Mouse (Mus musculus): ENCODE measurements around the gene Hsd17b2.
A peak's percentile ranks its signal among the peaks of the same experiment; 100 is the strongest.

The Hsd17b2 gene

GRCm38 (mm10) chr8:117701859-117702258, at the start of gene Hsd17b2:
Gene Hsd17b2, plus strand, starts transcription at chr8:117701904.
- no peak for DNase-seq

DNA sequence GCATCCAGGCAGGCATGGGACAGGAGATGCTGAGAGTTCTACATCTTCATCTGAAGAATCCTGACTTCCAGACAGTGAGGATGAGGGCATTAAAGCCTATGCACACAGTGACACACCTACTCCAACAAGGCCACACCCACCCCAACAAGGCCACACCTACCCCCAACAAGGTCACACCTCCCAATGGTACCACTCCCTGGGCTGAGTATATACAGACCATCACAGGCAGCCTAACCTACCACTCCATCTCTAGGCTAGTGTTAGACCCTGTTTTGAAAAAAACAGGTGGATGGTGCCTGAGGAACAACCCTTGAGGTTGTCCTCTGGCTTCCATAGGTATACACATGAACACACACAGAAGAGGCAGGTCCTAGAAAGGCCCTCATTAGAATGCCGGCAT, 49.4 kb upstream of the Hsd17b2 start:
- DNase-seq = no peak

DNA sequence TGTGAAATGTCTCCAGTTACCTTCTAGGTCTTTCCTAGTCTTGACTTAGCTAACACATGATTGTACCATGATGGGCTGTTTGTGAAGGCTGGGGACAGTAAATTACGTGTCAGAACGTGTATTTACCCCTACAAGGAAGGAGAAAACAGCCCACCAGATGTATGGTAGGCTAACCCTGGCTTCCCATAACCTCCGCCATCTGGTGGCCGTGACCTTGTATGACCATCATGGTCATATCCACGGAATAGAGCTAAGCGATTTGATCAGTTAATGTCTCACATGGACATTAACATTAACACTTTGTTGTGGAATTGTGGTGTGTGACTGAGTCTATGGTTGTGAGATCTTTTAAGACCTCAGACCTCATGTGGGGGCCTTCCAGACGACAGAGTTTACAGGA, 42.7 kb upstream of the Hsd17b2 start:
- no peak for DNase-seq

- DNase-seq = no peak
These were observed 41.2 kb upstream of the Hsd17b2 start for GRCm38 (mm10) chr8:117660358-117661031.

DNA sequence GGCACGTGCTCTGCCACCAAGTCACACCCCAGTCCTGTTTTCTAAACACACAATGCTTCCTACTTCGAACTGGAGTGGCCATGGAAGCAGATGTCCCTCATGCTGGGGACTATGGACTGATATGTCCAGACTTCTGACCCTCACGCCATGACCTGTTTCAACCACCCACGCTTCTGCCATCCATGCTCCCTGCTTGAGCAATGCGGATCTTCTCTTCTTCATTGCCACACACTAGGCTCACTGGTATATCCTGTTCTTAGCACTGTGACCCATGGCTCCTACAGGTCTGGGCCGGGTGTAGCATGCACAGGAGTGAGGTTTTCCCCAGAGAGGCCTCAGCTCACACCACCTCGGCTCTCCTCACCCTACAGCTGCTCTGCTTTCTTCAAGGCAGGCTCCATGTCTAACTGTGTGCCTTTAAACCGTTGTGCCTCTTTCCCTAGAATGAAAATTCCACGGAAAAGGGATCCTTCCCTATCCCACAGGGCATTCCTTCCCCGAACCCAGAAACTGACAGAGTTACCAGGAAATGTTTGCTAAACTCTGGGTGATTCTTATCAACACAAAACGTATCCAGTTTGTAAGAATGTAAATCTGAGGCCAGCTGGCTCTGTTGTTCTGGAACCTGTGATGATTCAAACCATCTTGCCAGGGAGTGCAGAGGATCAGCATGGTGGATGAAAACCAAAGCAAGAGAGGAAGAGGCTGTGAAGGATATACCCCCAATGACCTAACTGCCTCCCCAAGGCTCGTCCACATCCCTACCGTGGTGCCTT, 34.2 kb upstream of the Hsd17b2 start:
- DNase-seq = no peak

GRCm38 (mm10) chr8:117670461-117670860, 31.2 kb upstream of the Hsd17b2 start:
- DNase-seq = no peak

DNA sequence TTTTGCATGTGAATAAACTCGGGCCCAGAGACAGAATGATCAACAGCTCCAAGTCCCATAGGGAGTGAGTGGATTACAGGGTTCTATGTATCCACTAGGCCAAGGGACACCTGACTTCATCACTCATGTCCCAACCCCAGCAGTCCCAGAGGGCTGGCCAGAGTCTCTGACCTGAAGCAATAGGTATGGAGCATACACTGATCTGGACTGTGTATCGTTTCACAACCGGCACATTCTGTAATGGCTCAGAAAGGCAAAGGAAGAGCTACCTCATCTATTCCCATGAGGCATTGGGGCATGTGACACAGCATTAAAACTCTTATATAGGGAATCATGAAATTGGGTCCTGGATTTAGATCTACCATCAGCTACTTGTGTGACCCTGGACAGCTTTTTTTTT, 29.1 kb upstream of the Hsd17b2 start:
- no peak for DNase-seq

- DNase-seq = peak; percentile 69
These were observed 28.3 kb upstream of the Hsd17b2 start, which contains the start of gene Sdr42e1 for GRCm38 (mm10) chr8:117673430-117673830. Gene Sdr42e1, minus strand, starts transcription at chr8:117673689.

GRCm38 (mm10) chr8:117675171-117675570, 26.5 kb upstream of the Hsd17b2 start:
- no peak for DNase-seq

- no peak for DNase-seq
These were observed 25.2 kb upstream of the Hsd17b2 start for GRCm38 (mm10) chr8:117676460-117676859.

DNA sequence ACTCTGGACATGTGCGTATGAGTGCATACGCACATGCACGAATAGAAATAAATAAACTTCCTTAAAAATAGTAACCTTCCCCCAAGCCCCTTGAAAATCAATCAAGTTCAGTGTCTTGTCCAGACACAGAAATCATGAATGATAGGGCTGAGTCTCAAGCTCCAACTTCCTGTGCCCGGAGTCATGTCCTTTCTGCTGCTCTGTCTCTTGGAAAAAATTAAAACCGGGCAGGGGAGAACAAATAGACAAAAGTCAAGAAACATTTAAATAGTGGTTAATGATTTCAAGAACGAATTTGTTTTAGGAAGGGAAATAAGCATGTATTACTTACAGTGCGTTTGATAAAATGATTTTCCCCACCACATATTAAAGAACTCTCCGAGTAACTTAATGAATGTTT, 24.7 kb upstream of the Hsd17b2 start:
- DNase-seq = no peak

DNA sequence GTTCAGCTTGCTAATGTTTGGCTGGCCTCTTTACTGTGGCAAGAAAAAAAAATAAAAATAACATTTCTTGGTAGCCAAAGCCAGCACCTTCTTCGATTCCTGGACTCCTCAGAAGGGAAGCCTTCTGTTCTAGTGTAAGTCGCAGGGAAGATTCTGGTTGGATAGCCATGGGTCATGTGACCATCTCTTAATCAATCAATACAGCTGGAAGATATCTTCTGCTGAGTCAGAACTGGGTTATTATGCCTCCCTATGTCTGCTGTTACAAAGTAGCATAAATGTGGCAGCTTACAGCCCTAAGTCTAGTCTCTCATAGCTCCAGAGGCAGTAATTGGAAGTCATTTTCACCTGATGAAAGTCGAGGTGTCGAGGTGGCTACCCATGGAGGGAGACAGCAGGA, 23.1 kb upstream of the Hsd17b2 start:
- no peak for DNase-seq

- no peak for DNase-seq
These were observed 17.7 kb upstream of the Hsd17b2 start for GRCm38 (mm10) chr8:117683925-117684472.

- no peak for DNase-seq
These were observed 17.2 kb upstream of the Hsd17b2 start for GRCm38 (mm10) chr8:117684504-117684903.

DNA sequence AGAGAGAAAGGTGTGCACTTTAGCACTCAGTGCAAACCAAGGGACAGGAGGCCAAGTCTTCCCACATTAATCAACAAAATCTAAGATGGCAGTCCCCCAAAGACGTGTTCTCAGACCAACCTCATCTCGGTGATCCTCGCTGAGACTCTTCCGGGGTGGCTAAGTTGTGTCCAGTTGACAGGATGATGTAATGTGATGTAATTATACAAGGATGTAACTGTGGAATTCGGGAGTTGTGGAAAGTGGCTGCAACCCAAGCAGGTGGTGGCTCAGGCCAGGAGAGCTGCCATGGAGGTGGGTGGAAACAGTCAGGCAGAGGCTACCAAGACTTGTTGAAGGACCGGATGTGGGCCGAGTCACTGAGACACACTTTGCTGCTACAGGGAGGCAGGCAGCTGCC, 13.8 kb upstream of the Hsd17b2 start:
- no peak for DNase-seq

DNA sequence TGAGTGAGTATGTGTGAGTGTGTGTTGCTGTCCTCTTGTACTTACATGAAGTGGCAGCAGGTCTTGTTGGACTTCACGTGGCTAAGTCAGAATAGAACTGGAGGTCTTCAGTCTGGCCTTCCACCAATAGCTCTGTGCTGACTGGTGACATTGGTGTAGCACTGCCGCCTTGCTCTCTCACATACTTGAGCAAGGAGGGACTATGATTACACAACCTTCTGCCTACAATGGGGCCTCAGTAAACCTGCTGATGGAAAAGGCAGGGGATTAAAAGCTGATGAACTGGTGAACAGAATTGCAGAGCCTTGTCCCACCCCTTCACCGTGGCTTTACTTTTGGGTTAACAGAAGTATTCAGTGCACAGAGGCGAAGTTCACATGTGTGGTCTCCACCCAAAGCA, 9.6 kb upstream of the Hsd17b2 start:
- DNase-seq = no peak

- DNase-seq = no peak
These were observed 6.1 kb upstream of the Hsd17b2 start for GRCm38 (mm10) chr8:117695636-117696035.

DNA sequence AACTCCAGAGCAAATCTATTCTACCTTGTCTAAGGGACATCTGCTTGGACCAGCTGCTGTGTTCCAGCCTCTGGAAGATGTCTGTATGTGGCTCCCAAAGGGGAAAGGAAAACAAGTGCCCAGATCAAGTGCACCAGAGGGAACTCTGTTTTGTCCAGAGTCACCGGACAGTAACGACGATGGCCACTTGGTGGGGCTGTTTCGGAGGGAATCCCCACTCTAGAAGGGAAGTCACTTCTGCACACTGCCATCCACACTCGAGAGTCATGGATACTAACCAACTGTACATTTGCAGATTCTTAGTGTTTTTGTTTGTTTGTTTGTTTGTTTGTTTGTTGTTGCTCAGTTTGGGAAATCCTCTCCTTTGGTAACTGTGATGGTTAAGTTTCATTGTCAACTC, 4.5 kb upstream of the Hsd17b2 start:
- no peak for DNase-seq

GRCm38 (mm10) chr8:117700699-117701098, 1.0 kb upstream of the Hsd17b2 start:
- DNase-seq = no peak

- DNase-seq = no peak
These were observed 458 bp upstream of the Hsd17b2 start for GRCm38 (mm10) chr8:117701246-117701645.

GRCm38 (mm10) chr8:117702701-117703100, 997 bp downstream of the Hsd17b2 start:
- DNase-seq = no peak

DNA sequence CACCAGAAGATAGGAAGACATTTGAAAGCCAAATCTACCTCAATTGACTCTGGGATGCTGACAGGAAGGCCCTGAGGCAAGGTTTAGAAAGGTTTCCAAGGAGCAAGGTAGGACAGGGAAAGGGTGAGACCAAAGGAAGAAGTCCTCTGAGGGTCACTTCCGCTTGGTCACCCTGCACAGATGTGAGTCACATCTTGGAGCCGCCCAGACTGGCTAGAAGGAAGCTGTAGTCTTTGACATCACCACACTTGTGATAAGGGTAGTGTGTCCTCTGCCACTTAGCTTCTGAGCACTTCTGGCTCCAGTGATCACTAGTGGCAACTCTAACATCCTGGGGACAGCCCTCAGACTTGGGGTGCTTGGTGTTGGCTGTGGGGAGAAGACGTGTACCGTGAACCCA, 4.4 kb downstream of the Hsd17b2 start:
- no peak for DNase-seq

- DNase-seq = no peak
These were observed 10.5 kb downstream of the Hsd17b2 start for GRCm38 (mm10) chr8:117712226-117712625.

GRCm38 (mm10) chr8:117714604-117715003, 12.9 kb downstream of the Hsd17b2 start:
- no peak for DNase-seq
